Mouse (Mus musculus) forebrain, embryonic 15.5 days (tissue): Measurements from ENCODE around the gene St6galnac6. TPM values are rescaled to one million over a fixed set of nuclear protein-coding genes. Genes with fewer than 3 reads are reported as not detected.

ENCODE experiments used
- microRNA counts: library from miRNA; unstranded; fragments of <30 nt; microRNA quantifications from one replicate; lab custom pipeline; 2016
- microRNA-seq: library from miRNA; unstranded; fragments of <30 nt; microRNA quantifications from one replicate; pipeline ENCODE4, GENCODE M21; 2016
- polyA plus RNA-seq: library from polyadenylated mRNA; unstranded; fragments of >200 nt; fragmentation: Nextera tagmentation; extraction: Ambion mirVana; gene quantifications from 2 replicates; pipeline ENCODE4 v1.2.1, GENCODE M21; 2015

The St6galnac6 gene
- polyA plus RNA-seq, 1 experiment from 2014 or later, result 19.3 TPM

MicroRNAs encoded within 50 kb of the gene (microRNA counts, 519-probe panel; counts per million panel counts)
- not detected for microRNA mmu-miR-1954 (lab: Ali Mortazavi, UCI)

Small RNA genes lying within 50 kb of the gene (microRNA-seq; reads per million reads assigned to microRNA genes)
- gene Mir1954, result not detected

Other genes starting within 250 kb of the St6galnac6 start
- gene Ciz1, start 247.4 kb upstream of the St6galnac6 start, polyA plus RNA-seq, result 54.0 and 55.3 TPM in 2 replicates
- 23.7 and 29.1 TPM in 2 replicates for gene Dnm1, start 246.4 kb upstream of the St6galnac6 start, polyA plus RNA-seq
- 79.5 and 80.9 TPM in 2 replicates for gene 1110008P14Rik, start 217.8 kb upstream of the St6galnac6 start, polyA plus RNA-seq
- 0.51 and 0.63 TPM in 2 replicates for gene Lcn2, start 211.5 kb upstream of the St6galnac6 start, polyA plus RNA-seq
- 39.9 and 40.3 TPM in 2 replicates for gene Ptges2, start 203.8 kb upstream of the St6galnac6 start, polyA plus RNA-seq
- gene Naif1, start 149.3 kb upstream of the St6galnac6 start, polyA plus RNA-seq, result 6.3 and 7.0 TPM in 2 replicates
- 46.4 and 48.2 TPM in 2 replicates for gene Slc25a25, start 148.3 kb upstream of the St6galnac6 start, polyA plus RNA-seq
- 5.7 and 6.1 TPM in 2 replicates for gene Fam102a, start 64.4 kb upstream of the St6galnac6 start, polyA plus RNA-seq
- gene Dpm2, start 28.9 kb upstream of the St6galnac6 start, polyA plus RNA-seq, result 136 TPM in 2 replicates
- gene Pip5kl1, start 24.9 kb upstream of the St6galnac6 start, polyA plus RNA-seq, result 3.5 and 4.2 TPM in 2 replicates
- gene 9430097D07Rik, start 24.0 kb upstream of the St6galnac6 start, polyA plus RNA-seq, result 0.23 and 0.24 TPM in 2 replicates
- gene St6galnac4, start 12.6 kb upstream of the St6galnac6 start, polyA plus RNA-seq, result 25.9 and 26.4 TPM in 2 replicates
- gene Ak1, start 22.0 kb downstream of the St6galnac6 start, polyA plus RNA-seq, result 74.1 and 79.6 TPM in 2 replicates
- 23.4 and 25.1 TPM in 2 replicates for gene Eng, start 46.9 kb downstream of the St6galnac6 start, polyA plus RNA-seq
- 19.9 and 21.2 TPM in 2 replicates for gene Fpgs, start 104.4 kb downstream of the St6galnac6 start, polyA plus RNA-seq
- gene Cdk9, start 113.4 kb downstream of the St6galnac6 start, polyA plus RNA-seq, result 88.0 and 98.2 TPM in 2 replicates
- 39.5 and 39.7 TPM in 2 replicates for gene Sh2d3c, start 121.3 kb downstream of the St6galnac6 start, polyA plus RNA-seq
- 2.4 and 2.7 TPM in 2 replicates for gene 6330409D20Rik, start 141.3 kb downstream of the St6galnac6 start, polyA plus RNA-seq
- 63.2 and 66.3 TPM in 2 replicates for gene Tor2a, start 157.5 kb downstream of the St6galnac6 start, polyA plus RNA-seq
- 0.61 and 0.66 TPM in 2 replicates for gene Ttc16, start 175.9 kb downstream of the St6galnac6 start, polyA plus RNA-seq
- gene Ptrh1, start 176.1 kb downstream of the St6galnac6 start, polyA plus RNA-seq, result 4.8 and 6.6 TPM in 2 replicates
- 0.61 and 1.0 TPM in 2 replicates for gene Cfap157, start 184.7 kb downstream of the St6galnac6 start, polyA plus RNA-seq
- gene Stxbp1, start 247.5 kb downstream of the St6galnac6 start, polyA plus RNA-seq, result 191 and 197 TPM in 2 replicates